Mouse (Mus musculus) megakaryocyte, embryonic 14.5 days (primary cell): ENCODE measurements around the gene Stk11.

Experiments used
- FLI1 ChIP-seq: IDR thresholded peaks from 2 replicates; pipeline ENCODE4 v1.6.1; 2012; ENCODE audit warnings: low read length, inconsistent platforms, mixed read lengths
- GATA1 ChIP-seq: IDR thresholded peaks from 3 replicates; pipeline ENCODE4 v1.6.1; 2012; ENCODE audit warnings: mixed read lengths, low read length, inconsistent platforms, borderline replicate concordance

GRCm38 (mm10) chr10:80139439-80139775 is 23.8 kb downstream of the Stk11 start:
- TF ChIP-seq GATA1: no peak
- no peak for TF ChIP-seq FLI1
